Mouse (Mus musculus) lung, postnatal 36 days (tissue): Measurements from ENCODE around the gene S100pbp.

Experiments
- DNase-seq: peaks from one replicate; pipeline ENCODE4 v3.0.0; 2022; ENCODE audit warnings: mixed read lengths

Gene S100pbp

GRCm38 (mm10) chr4:129124652-129125146 is 64.8 kb downstream of the S100pbp start:
- DNase-seq = no peak

- DNase-seq = no peak
These were observed 66.8 kb downstream of the S100pbp start for GRCm38 (mm10) chr4:129122719-129123118.

GRCm38 (mm10) chr4:129122107-129122506 is 67.4 kb downstream of the S100pbp start:
- DNase-seq = no peak

GRCm38 (mm10) chr4:129121569-129122086 is 67.9 kb downstream of the S100pbp start, which contains the start of gene Hpca:
Gene Hpca, minus strand, starts transcription at chr4:129122036.
- DNase-seq = no peak

GRCm38 (mm10) chr4:129120520-129121445 is 68.7 kb downstream of the S100pbp start:
- peak; percentile 60 for DNase-seq

- no peak for DNase-seq
These were observed 69.8 kb downstream of the S100pbp start for GRCm38 (mm10) chr4:129119708-129120107.

- no peak for DNase-seq
These were observed 71.6 kb downstream of the S100pbp start for GRCm38 (mm10) chr4:129117720-129118510.

- no peak for DNase-seq
These were observed 72.8 kb downstream of the S100pbp start for GRCm38 (mm10) chr4:129116703-129117102.

GRCm38 (mm10) chr4:129113083-129113988 is 76.2 kb downstream of the S100pbp start:
- DNase-seq = peak; percentile 53

- no peak for DNase-seq
These were observed 77.3 kb downstream of the S100pbp start for GRCm38 (mm10) chr4:129112231-129112630.

GRCm38 (mm10) chr4:129111350-129111749 is 78.2 kb downstream of the S100pbp start:
- no peak for DNase-seq

- no peak for DNase-seq
These were observed 78.7 kb downstream of the S100pbp start for GRCm38 (mm10) chr4:129110804-129111203.

GRCm38 (mm10) chr4:129108624-129109023 is 80.9 kb downstream of the S100pbp start:
- no peak for DNase-seq

- no peak for DNase-seq
These were observed 82.1 kb downstream of the S100pbp start for GRCm38 (mm10) chr4:129107348-129107899.

- no peak for DNase-seq
These were observed 83.5 kb downstream of the S100pbp start for GRCm38 (mm10) chr4:129106073-129106472.

GRCm38 (mm10) chr4:129105356-129105755 is 84.2 kb downstream of the S100pbp start, which contains the start of gene Tmem54:
Gene Tmem54, plus strand, starts transcription at chr4:129105548.
- DNase-seq = peak; percentile 60

- DNase-seq = no peak
These were observed 87.2 kb downstream of the S100pbp start for GRCm38 (mm10) chr4:129102133-129102829.
